Mouse (Mus musculus) liver, adult 2 months (tissue): ENCODE data around the gene Gpr88. TPM values are rescaled to one million over a fixed set of nuclear protein-coding genes. Genes with fewer than 3 reads are reported as not detected.
A peak's percentile ranks its signal among the peaks of the same experiment; 100 is the strongest.

ENCODE experiments used
- DNase-seq: peaks from one replicate; pipeline ENCODE4 v3.0.0-alpha.2; 2011; ENCODE audit warnings: low read depth, low spot score; ENCODE audit errors: extremely low read depth
- H3K27ac ChIP-seq: fragments of 200-500 bp; replicated peaks from 2 replicates; pipeline ENCODE4 v1.5.1; 2012; ENCODE audit warnings: low read depth, mild to moderate bottlenecking, control low read depth, inconsistent platforms, low read length; ENCODE audit not compliant: insufficient read depth
- H3K27me3 ChIP-seq: fragments of 200-500 bp; 2 replicates; pipeline ENCODE4 v1.6.1; 2012; ENCODE audit warnings: mild to moderate bottlenecking, moderate library complexity, low read length, inconsistent platforms; ENCODE audit not compliant: control insufficient read depth, insufficient read depth
- H3K36me3 ChIP-seq: fragments of 200-500 bp; 2 replicates; pipeline ENCODE4 v1.6.1; 2012; ENCODE audit warnings: low read length, inconsistent platforms; ENCODE audit not compliant: control insufficient read depth, insufficient read depth
- H3K4me1 ChIP-seq: fragments of 200-500 bp; 2 replicates; pipeline ENCODE4 v1.6.1; 2011; ENCODE audit warnings: low read length; ENCODE audit not compliant: control insufficient read depth, insufficient read depth
- H3K4me3 ChIP-seq: fragments of 200-500 bp; 2 replicates; pipeline ENCODE4 v1.5.1; 2011; ENCODE audit warnings: low read depth, mild to moderate bottlenecking, control low read depth, low read length, moderate library complexity; ENCODE audit not compliant: insufficient read depth
- H3K79me2 ChIP-seq: fragments of 200-500 bp; 2 replicates; pipeline ENCODE4 v1.6.1; 2012; ENCODE audit warnings: inconsistent platforms, mild to moderate bottlenecking, low read length, moderate library complexity; ENCODE audit not compliant: control insufficient read depth, insufficient read depth
- H3K9ac ChIP-seq: fragments of 200-500 bp; 2 replicates; pipeline ENCODE4 v1.6.1; 2012; ENCODE audit warnings: low read depth, mild to moderate bottlenecking, control low read depth, inconsistent platforms, low read length
- CTCF ChIP-seq: fragments of 200-500 bp; IDR thresholded peaks from 2 replicates; pipeline ENCODE4 v1.5.1; 2011; ENCODE audit warnings: low read depth, low read length, control low read depth
- POLR2A ChIP-seq: fragments of 200-500 bp; IDR thresholded peaks from 2 replicates; pipeline ENCODE4 v1.6.1; 2011; ENCODE audit warnings: low read length, control low read depth; ENCODE audit not compliant: insufficient read depth; ENCODE audit errors: extremely low read depth
- WGBS: fragments of 180-500 bp; shearing (Covaris S2); methylation state at CpG from one replicate; pipeline ENCODE4 v1.1.7; 2018; 5-methylcytosine and 5-hydroxymethylcytosine counted together
- polyA plus RNA-seq: library from polyadenylated mRNA; depleted of rRNA; stranded (reverse); fragments of >200 nt; gene quantifications from 2 replicates; pipeline ENCODE4 v1.2.3, GENCODE M21; 2012; rRNA removed
- total RNA-seq: library from RNA; depleted of rRNA; stranded (reverse); fragments of >200 nt; gene quantifications from 2 replicates; pipeline ENCODE4 v1.2.3, GENCODE M21; 2014; rRNA removed

Gpr88 gene
- total and polyA plus RNA-seq, 2 experiments: not detected

DNA sequence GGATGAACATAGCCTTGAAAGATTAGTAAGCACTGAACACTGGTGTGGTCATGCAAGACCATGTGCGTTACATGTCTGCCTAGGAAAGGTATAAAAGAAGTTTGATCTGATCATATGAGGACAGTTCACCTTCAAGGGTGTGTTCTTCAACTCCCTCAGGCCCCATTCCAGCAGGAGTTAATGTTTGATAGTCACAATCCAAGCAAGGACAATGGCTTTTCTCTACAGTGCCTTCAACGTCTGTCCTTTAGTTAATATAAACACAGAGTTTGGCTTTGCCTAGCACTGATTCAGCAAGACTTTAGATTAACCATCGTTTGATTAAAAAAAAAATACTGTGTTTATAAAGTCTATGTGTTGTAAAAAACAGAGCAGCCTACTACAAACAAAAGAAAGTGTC, 49.4 kb downstream of the Gpr88 start:
- DNase-seq: peak; percentile 80
- TF ChIP-seq CTCF (no peak), POLR2A (no peak)
- H3K79me2 ChIP-seq: no peaks in the 10 kb centered on the region
- H3K27me3 ChIP-seq: no peaks in the 10 kb centered on the region
- no peak overlapping the region for H3K27ac ChIP-seq
- H3K4me1 ChIP-seq: peaks cover 8% of the 10 kb centered on the region
- WGBS: 27% methylated on average over 3 of the region's 3 CpGs
- no peaks in the 10 kb centered on the region for H3K36me3 ChIP-seq
- no peak overlapping the region for H3K9ac ChIP-seq
- H3K4me3 ChIP-seq: no peak overlapping the region

DNA sequence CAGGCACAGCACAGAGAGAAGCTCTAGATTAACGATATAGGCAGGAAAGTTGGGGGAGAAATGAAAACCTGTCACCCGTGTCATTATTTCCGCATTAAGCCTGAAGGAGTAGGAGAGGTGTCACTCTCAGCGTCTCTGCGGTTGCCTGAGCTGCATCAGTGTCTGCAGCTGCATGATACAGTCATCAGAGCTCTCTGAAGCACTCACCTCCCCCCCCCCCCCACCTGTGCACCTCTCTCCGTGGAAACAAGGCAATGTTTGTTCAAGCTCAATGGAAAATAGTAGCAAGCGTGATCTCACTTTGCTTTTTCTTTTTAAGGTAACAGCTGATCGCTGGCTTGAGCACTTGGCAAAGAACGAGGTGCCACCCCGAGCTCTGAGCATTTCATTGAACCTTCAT, 53.2 kb downstream of the Gpr88 start:
- Histone ChIP-seq H3K9ac (no peak overlapping the region), H3K27ac (no peak overlapping the region), H3K79me2 (no peaks in the 10 kb centered on the region), H3K27me3 (no peaks in the 10 kb centered on the region), H3K4me3 (no peak overlapping the region), H3K4me1 (no peaks in the 10 kb centered on the region), H3K36me3 (no peaks in the 10 kb centered on the region)
- DNase-seq: no peak
- no peak for TF ChIP-seq CTCF
- no peak for TF ChIP-seq POLR2A
- WGBS: 60% methylated on average over 10 of the region's 10 CpGs

Other genes starting within 250 kb of the Gpr88 start
- gene Slc30a7, start 246.1 kb downstream of the Gpr88 start, total RNA-seq: 11.2 and 13.4 TPM in 2 replicates
- 5.8 and 6.5 TPM in 2 replicates for gene Slc30a7, start 246.1 kb downstream of the Gpr88 start, polyA plus RNA-seq
- gene Extl2, start 246.0 kb downstream of the Gpr88 start, total RNA-seq: 6.5 and 6.6 TPM in 2 replicates
- gene Extl2, start 246.0 kb downstream of the Gpr88 start, polyA plus RNA-seq: 6.8 and 7.0 TPM in 2 replicates
- gene Vcam1, start 123.8 kb downstream of the Gpr88 start, total RNA-seq: 16.9 and 20.1 TPM in 2 replicates
- gene Vcam1, start 123.8 kb downstream of the Gpr88 start, polyA plus RNA-seq: 0.71 and 1.9 TPM in 2 replicates
- gene Cdc14a, start 170.5 kb upstream of the Gpr88 start, total RNA-seq: 1.1 and 1.5 TPM in 2 replicates
- gene Cdc14a, start 170.5 kb upstream of the Gpr88 start, polyA plus RNA-seq: 0.35 and 0.50 TPM in 2 replicates